Mouse (Mus musculus) spleen, adult 2 months (tissue): ENCODE results near the gene Mtrf1l. TPM values are rescaled to one million over a fixed set of nuclear protein-coding genes. Genes with fewer than 3 reads are reported as not detected.

ENCODE experiments used
- DNase-seq, 2 experiments: peaks; one replicate each; pipeline versions ENCODE4 v3.0.0 to v3.0.0-alpha.2; 2012 to 2021; ENCODE audit warnings: low spot score in 2 of 2, low read depth in 1 of 2
- H3K27ac ChIP-seq: fragments of 200-500 bp; 2 replicates; pipeline ENCODE4 v1.5.1; 2012; ENCODE audit warnings: low read length, inconsistent platforms; ENCODE audit not compliant: insufficient read depth
- H3K27me3 ChIP-seq: fragments of 200-500 bp; 2 replicates; pipeline ENCODE4 v1.6.1; 2012; ENCODE audit warnings: mild to moderate bottlenecking, moderate library complexity, low read length, inconsistent platforms; ENCODE audit not compliant: control insufficient read depth, insufficient read depth
- H3K36me3 ChIP-seq: fragments of 200-500 bp; 2 replicates; pipeline ENCODE4 v1.6.1; 2012; ENCODE audit warnings: mild to moderate bottlenecking, low read length, inconsistent platforms; ENCODE audit not compliant: control insufficient read depth, insufficient read depth
- H3K4me1 ChIP-seq: fragments of 200-500 bp; 2 replicates; pipeline ENCODE4 v1.6.1; 2011; ENCODE audit warnings: inconsistent platforms; ENCODE audit not compliant: control insufficient read depth, insufficient read depth, insufficient read length
- H3K4me3 ChIP-seq: fragments of 200-500 bp; 2 replicates; pipeline ENCODE4 v1.5.1; 2011; ENCODE audit warnings: mild to moderate bottlenecking, inconsistent platforms; ENCODE audit not compliant: insufficient read depth, insufficient read length; ENCODE audit errors: extremely low read depth
- CTCF ChIP-seq: fragments of 200-500 bp; IDR thresholded peaks from 2 replicates; pipeline ENCODE4 v1.5.1; 2011; ENCODE audit warnings: mild to moderate bottlenecking, inconsistent platforms; ENCODE audit not compliant: insufficient read depth, insufficient read length, insufficient replicate concordance; ENCODE audit errors: extremely low read depth
- POLR2A ChIP-seq: fragments of 200-500 bp; IDR thresholded peaks from 2 replicates; pipeline ENCODE4 v1.6.1; 2011; ENCODE audit warnings: low read depth, low read length, inconsistent platforms
- WGBS: fragments of 180-500 bp; shearing (Covaris S2); methylation state at CpG from one replicate; pipeline ENCODE4 v1.1.7; 2018; 5-methylcytosine and 5-hydroxymethylcytosine counted together
- polyA plus RNA-seq: library from polyadenylated mRNA; depleted of rRNA; stranded (reverse); fragments of >200 nt; gene quantifications from 2 replicates; pipeline ENCODE4 v1.2.3, GENCODE M21; 2012

The Mtrf1l gene
- polyA plus RNA-seq, 1 experiment: 1.9 TPM

DNA sequence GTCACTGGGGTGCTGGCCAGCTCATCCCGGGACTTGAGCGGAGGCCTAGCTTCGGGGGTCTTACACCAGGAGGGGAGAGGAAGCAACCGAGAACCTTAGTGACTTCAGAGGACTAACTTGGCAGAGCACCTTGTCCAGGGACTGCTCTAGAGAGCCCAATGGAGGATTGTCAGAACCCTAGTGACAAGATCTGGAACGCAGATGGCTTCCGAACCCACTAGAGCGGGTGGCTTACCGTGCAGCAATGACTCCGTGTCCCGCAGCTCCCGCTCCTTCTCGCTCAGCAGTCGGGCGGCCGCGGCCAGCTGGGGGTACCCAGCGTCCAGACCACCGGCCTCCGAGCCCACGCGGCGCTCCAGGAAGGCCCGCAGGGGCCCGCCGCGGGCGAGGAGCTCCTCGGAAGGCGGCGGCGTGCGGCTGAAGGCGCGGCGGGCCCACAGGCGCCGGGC lies 395 bp downstream of the Mtrf1l start:
- Histone ChIP-seq H3K27me3 (no peaks in the 10 kb centered on the region), H3K4me1 (peaks cover 5% of the 10 kb centered on the region; the same call in 1 of the 2 replicates), H3K36me3 (peaks cover 10% of the 10 kb centered on the region), H3K4me3 (peak overlapping the region; percentile 85), H3K27ac (peak overlapping the region; percentile 84)
- under 1% methylated on average over 37 of the region's 37 CpGs for WGBS
- no peak for DNase-seq
- TF ChIP-seq CTCF (no peak), POLR2A (no peak)

DNA sequence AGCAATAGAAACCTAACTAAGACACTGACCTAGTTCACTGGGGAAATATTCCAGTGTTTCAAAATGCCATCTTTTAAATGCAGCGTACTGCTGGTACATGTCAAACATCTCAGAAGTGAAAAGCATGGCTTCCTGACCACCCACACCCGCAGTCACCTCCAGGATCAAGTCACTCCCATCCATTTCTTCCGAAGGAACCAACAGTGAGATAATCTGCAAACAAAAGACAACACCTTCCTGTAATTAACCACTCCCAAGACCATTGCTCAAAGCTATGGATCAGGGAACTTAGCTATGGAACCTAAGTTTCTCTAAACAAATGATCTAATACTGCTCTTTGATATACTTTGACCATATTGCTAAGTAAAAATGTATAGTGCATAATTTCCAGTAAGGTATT lies 4.9 kb downstream of the Mtrf1l start:
- WGBS: 93% methylated on average over 3 of the region's 3 CpGs
- H3K27me3 ChIP-seq: no peaks in the 10 kb centered on the region
- H3K36me3 ChIP-seq: peaks cover 30% of the 10 kb centered on the region
- peaks cover 4% of the 10 kb centered on the region; the same call in 1 of the 2 replicates for H3K4me1 ChIP-seq
- H3K27ac ChIP-seq: no peak overlapping the region
- no peak for DNase-seq
- TF ChIP-seq CTCF: no peak
- no peak for TF ChIP-seq POLR2A
- H3K4me3 ChIP-seq: no peak overlapping the region

DNA sequence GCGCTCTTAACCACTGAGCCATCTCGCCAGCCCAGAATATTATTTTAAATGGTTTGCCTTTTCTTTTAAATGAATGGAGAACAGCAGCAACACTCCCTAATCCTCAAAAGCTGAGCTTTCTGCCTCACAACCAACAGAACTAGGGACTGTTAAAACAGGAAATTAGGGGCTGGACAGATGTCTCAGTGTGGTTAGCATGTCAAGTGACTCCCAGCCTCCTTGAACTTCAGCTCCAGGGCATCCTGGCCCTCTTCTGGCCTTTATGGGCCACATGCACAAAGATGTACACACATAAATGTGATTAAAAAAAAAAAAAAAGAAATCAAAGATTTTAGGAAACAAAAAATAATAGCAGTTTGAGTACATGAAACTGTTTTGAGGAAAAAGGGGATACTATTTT lies 7.7 kb downstream of the Mtrf1l start:
- WGBS: 99% methylated on average over 2 of the region's 2 CpGs
- Histone ChIP-seq H3K27ac (no peak overlapping the region), H3K36me3 (peaks cover 49% of the 10 kb centered on the region), H3K4me1 (no peaks in the 10 kb centered on the region), H3K27me3 (no peaks in the 10 kb centered on the region), H3K4me3 (no peak overlapping the region)
- TF ChIP-seq CTCF: no peak
- no peak for TF ChIP-seq POLR2A
- DNase-seq: no peak

DNA sequence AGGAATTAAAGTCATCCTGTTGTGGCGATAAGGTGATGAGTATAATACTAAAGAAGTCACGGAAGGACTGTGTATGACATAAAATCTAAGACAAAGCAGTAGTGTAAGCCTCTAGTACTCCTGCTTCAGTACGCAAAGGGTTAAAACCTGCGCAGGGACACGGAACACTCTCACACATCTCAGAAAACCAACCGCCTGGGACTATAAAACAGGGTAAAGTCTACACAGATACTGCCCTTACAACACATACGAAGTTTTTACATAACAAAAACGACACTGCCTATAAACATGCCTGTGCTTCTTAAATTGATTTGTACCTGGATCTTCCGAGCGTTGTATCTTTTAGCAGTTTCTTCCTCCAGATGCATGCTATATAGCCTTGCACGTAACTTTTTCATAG lies 10.0 kb downstream of the Mtrf1l start:
- 97% methylated on average over 11 of the region's 11 CpGs for WGBS
- no peak for TF ChIP-seq CTCF
- no peak for TF ChIP-seq POLR2A
- Histone ChIP-seq H3K27ac (no peak overlapping the region), H3K27me3 (no peaks in the 10 kb centered on the region), H3K36me3 (peaks cover 41% of the 10 kb centered on the region), H3K4me3 (no peak overlapping the region), H3K4me1 (no peaks in the 10 kb centered on the region)
- no peak for DNase-seq

DNA sequence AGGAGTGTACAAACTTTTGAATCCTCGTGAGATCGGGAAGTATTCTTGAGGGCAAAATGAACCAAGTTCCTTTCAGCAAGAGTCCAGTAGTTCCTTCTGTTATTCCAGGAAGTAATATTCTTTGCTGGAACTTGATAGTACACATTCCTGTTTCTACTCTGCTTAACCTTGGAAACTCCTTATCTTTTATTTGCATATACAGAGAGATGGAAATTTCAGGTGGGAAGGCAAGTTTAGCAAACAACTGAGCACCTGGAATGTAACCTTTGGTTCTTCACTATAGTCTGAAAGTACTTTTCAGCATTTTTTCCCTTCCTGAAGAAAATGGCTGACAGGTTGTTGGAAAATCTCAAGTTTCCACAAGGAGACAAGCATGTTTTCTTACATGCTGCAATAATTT lies 16.0 kb downstream of the Mtrf1l start:
- H3K27ac ChIP-seq: no peak overlapping the region
- peaks cover 13% of the 10 kb centered on the region for H3K36me3 ChIP-seq
- peaks cover 5% of the 10 kb centered on the region; the same call in 1 of the 2 replicates for H3K4me1 ChIP-seq
- WGBS: 51% methylated on average over 2 of the region's 2 CpGs
- H3K4me3 ChIP-seq: no peak overlapping the region
- TF ChIP-seq POLR2A (no peak), CTCF (no peak)
- H3K27me3 ChIP-seq: no peaks in the 10 kb centered on the region
- no peak for DNase-seq

DNA sequence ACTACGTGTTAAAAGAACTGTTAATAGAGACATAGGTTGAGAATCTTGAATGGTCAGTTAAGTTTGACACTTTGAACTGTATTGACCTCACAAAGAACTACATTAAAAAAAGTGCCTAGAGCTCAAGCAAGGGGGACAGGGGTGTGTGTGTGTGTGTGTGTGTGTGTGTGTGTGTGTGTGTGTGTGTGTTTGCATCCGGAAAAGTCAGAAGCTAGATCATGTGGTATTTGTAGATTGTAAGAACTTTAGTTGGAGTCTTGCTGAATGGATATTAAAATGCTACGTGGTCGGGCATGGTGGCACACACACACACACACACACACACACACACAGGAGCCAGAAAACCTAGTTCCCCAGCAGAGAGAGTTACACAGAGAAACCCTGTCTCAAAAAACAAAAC lies 16.7 kb downstream of the Mtrf1l start:
- no peaks in the 10 kb centered on the region for H3K27me3 ChIP-seq
- no peak overlapping the region; the same call in 1 of the 2 replicates for H3K27ac ChIP-seq
- TF ChIP-seq POLR2A (no peak), CTCF (no peak)
- peaks cover 7% of the 10 kb centered on the region for H3K36me3 ChIP-seq
- no peak overlapping the region for H3K4me3 ChIP-seq
- no peak for DNase-seq
- H3K4me1 ChIP-seq: peaks cover 5% of the 10 kb centered on the region; the same call in 1 of the 2 replicates
- WGBS: 33% methylated on average over 4 of the region's 4 CpGs

DNA sequence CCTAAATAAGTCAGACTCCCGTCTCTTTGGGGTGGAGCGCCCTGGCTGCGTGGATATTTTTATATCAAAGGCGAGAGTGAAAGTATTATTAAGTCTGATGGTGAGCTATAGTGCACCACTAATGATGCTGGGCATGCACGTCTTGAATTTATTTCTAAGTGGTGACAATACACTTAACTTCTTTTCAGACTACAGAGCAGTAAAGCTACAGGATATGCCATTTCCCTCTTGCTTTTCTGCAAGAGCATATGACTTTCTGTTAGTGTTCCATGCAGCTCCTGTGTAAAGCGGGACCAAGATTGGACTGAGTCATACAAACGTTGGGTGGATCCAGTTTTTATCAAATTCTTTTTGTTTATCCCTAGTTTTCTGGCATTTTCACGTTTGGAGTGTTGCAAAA lies 17.3 kb downstream of the Mtrf1l start:
- DNase-seq: no peak
- TF ChIP-seq POLR2A (no peak), CTCF (no peak)
- H3K27me3 ChIP-seq: no peaks in the 10 kb centered on the region
- H3K4me3 ChIP-seq: peak overlapping the region; percentile 52
- peaks cover 5% of the 10 kb centered on the region; the same call in 1 of the 2 replicates for H3K4me1 ChIP-seq
- H3K36me3 ChIP-seq: peaks cover 5% of the 10 kb centered on the region
- 6% methylated on average over 8 of the region's 8 CpGs for WGBS
- H3K27ac ChIP-seq: peak overlapping the region; percentile 56
